Mouse (Mus musculus): Measurements from ENCODE around the gene Chid1. TPM values are rescaled to one million over a fixed set of nuclear protein-coding genes. Genes with fewer than 3 reads are reported as not detected.

Chid1 gene
- total RNA-seq, 2 experiments from 2014 or later = 45.6 to 54.2 TPM

GRCm38 (mm10) chr7:141559726-141560325 lies 20.2 kb upstream of the Chid1 start:
- DNase-seq = no peak

- no peak for DNase-seq
Measured at GRCm38 (mm10) chr7:141558946-141559345, 19.3 kb upstream of the Chid1 start.

- no peak for DNase-seq
Measured at GRCm38 (mm10) chr7:141558329-141558776, 18.7 kb upstream of the Chid1 start.

GRCm38 (mm10) chr7:141550464-141550863 lies 10.8 kb upstream of the Chid1 start:
- no peak for DNase-seq

- no peak for DNase-seq
Measured at GRCm38 (mm10) chr7:141549432-141550061, 9.9 kb upstream of the Chid1 start.

GRCm38 (mm10) chr7:141544654-141545053 lies 5.0 kb upstream of the Chid1 start:
- DNase-seq = peak; percentile 45

GRCm38 (mm10) chr7:141542588-141542987 lies 2.9 kb upstream of the Chid1 start:
- no peak for DNase-seq

GRCm38 (mm10) chr7:141541681-141542080 lies 2.0 kb upstream of the Chid1 start:
- DNase-seq = no peak

GRCm38 (mm10) chr7:141540312-141541081 lies 840 bp upstream of the Chid1 start:
- DNase-seq = peak; percentile 28

GRCm38 (mm10) chr7:141538852-141539555 lies 653 bp downstream of the Chid1 start:
- peak; percentile 29 for DNase-seq

GRCm38 (mm10) chr7:141535570-141535969 lies 4.1 kb downstream of the Chid1 start:
- DNase-seq = no peak

- no peak for DNase-seq
Measured at GRCm38 (mm10) chr7:141525580-141525925, 14.1 kb downstream of the Chid1 start.

- DNase-seq = peak; percentile 81
Measured at GRCm38 (mm10) chr7:141524760-141525579, 14.7 kb downstream of the Chid1 start.

GRCm38 (mm10) chr7:141524271-141524670 lies 15.4 kb downstream of the Chid1 start:
- no peak for DNase-seq

GRCm38 (mm10) chr7:141523007-141523406 lies 16.6 kb downstream of the Chid1 start:
- DNase-seq = no peak

GRCm38 (mm10) chr7:141519795-141520194 lies 19.9 kb downstream of the Chid1 start:
- DNase-seq = no peak

GRCm38 (mm10) chr7:141518926-141519325 lies 20.7 kb downstream of the Chid1 start:
- DNase-seq = no peak

- DNase-seq = peak; percentile 63
Measured at GRCm38 (mm10) chr7:141518296-141518695, 21.4 kb downstream of the Chid1 start.

GRCm38 (mm10) chr7:141517638-141518037 lies 22.0 kb downstream of the Chid1 start:
- DNase-seq = peak; percentile 71

- DNase-seq = no peak
Measured at GRCm38 (mm10) chr7:141510681-141511191, 28.9 kb downstream of the Chid1 start.

- DNase-seq = no peak
Measured at GRCm38 (mm10) chr7:141510196-141510595, 29.5 kb downstream of the Chid1 start.

- no peak for DNase-seq
Measured at GRCm38 (mm10) chr7:141508160-141508559, 31.5 kb downstream of the Chid1 start.
